Mouse (Mus musculus): ENCODE data around the gene Usp49.
A peak's percentile ranks its signal among the peaks of the same experiment; 100 is the strongest.

GRCm38 (mm10) chr17:47593215-47593853 is 37.2 kb upstream of the Usp49 start:
- peak; percentile 19; the same call in 1 of the 2 replicates for TF ChIP-seq CTCF (IDR thresholded peaks at IDR 0.05; ENCODE audit: low read depth)
- no peak for TF ChIP-seq EP300 (IDR thresholded peaks at IDR 0.05; ENCODE audit: low read depth)
